Mouse (Mus musculus) ES-E14 (cell line): Measurements from ENCODE around the gene Sipa1l3. TPM values are rescaled to one million over a fixed set of nuclear protein-coding genes. Genes with fewer than 3 reads are reported as not detected.

Experiments used
- DNase-seq: peaks from one replicate; pipeline ENCODE4 v3.0.0-alpha.2; 2013; ENCODE audit warnings: low read depth, low spot score
- H3K27ac ChIP-seq: 2 replicates; pipeline ENCODE4 v1.5.1; 2012; ENCODE audit warnings: low read depth, mild to moderate bottlenecking, low read length, moderate library complexity, mixed read lengths; ENCODE audit not compliant: poor library complexity, insufficient read depth, severe bottlenecking
- H3K36me3 ChIP-seq: 2 replicates; pipeline ENCODE4 v1.6.1; 2012; ENCODE audit warnings: mild to moderate bottlenecking, low read length, moderate library complexity, mixed read lengths; ENCODE audit not compliant: control insufficient read depth, poor library complexity, insufficient read depth, severe bottlenecking
- H3K4me1 ChIP-seq, 2 experiments: fragments of 150-350 bp in 1 of 2; sonication (generic) in 1 of 2; 2 replicates each; pipeline ENCODE4 v1.6.1; 2012; ENCODE audit warnings: low read length in 2 of 2, mild to moderate bottlenecking in 1 of 2, mixed read lengths in 1 of 2; ENCODE audit not compliant: control insufficient read depth in 2 of 2, insufficient read depth in 2 of 2, poor library complexity in 1 of 2
- H3K4me3 ChIP-seq, 2 experiments: fragments of 150-350 bp in 1 of 2; sonication (generic) in 1 of 2; 2 replicates each; pipeline ENCODE4 v1.5.1; 2012; ENCODE audit warnings: low read length in 2 of 2, low read depth in 1 of 2, mild to moderate bottlenecking in 1 of 2, mixed read lengths in 1 of 2; ENCODE audit not compliant: insufficient read depth in 1 of 2, poor library complexity in 1 of 2, severe bottlenecking in 1 of 2
- H3K9ac ChIP-seq: 2 replicates; pipeline ENCODE4 v1.6.1; 2012; ENCODE audit warnings: low read depth, mild to moderate bottlenecking, low read length, mixed read lengths; ENCODE audit not compliant: poor library complexity, insufficient read depth, severe bottlenecking
- H3K9me3 ChIP-seq: fragments of 150-350 bp; sonication (generic); 2 replicates; pipeline ENCODE4 v1.6.1; 2012; ENCODE audit warnings: low read depth, mild to moderate bottlenecking, low read length; ENCODE audit not compliant: control insufficient read depth, insufficient read depth
- CHD2 ChIP-seq: IDR thresholded peaks from 2 replicates; pipeline ENCODE4 v1.6.1; 2014; ENCODE audit warnings: mild to moderate bottlenecking, low read depth, low read length, inconsistent platforms
- HCFC1 ChIP-seq: IDR thresholded peaks from 2 replicates; pipeline ENCODE4 v1.6.1; 2012; ENCODE audit warnings: low read length, inconsistent platforms, borderline replicate concordance; ENCODE audit not compliant: insufficient read depth
- MAFK ChIP-seq: IDR thresholded peaks from 2 replicates; pipeline ENCODE4 v1.6.1; 2014; ENCODE audit warnings: mild to moderate bottlenecking, low read depth, low read length, inconsistent platforms; ENCODE audit not compliant: insufficient read depth
- ZC3H11A ChIP-seq: IDR thresholded peaks from 2 replicates; pipeline ENCODE4 v1.6.1; 2012; ENCODE audit warnings: low read depth, mild to moderate bottlenecking, inconsistent platforms, low read length, borderline replicate concordance
- ZNF384 ChIP-seq: IDR thresholded peaks from 2 replicates; pipeline ENCODE4 v1.6.1; 2012; ENCODE audit warnings: low read depth, low read length, inconsistent platforms
- in situ Hi-C, 2 experiments: fragments of 600-800 bp; cut with MboI; formaldehyde crosslinking; loops; one replicate each; pipeline ENCODE4 v1.15.1; 2025; ENCODE audit warnings: low sequenced_read_pairs in 2 of 2, inconsistent platforms in 1 of 2; ENCODE audit not compliant: unreplicated experiment in 2 of 2
- total RNA-seq: library from RNA; depleted of rRNA; stranded (reverse); fragments of 300-350 nt; gene quantifications from 2 replicates; pipeline ENCODE4 v1.2.3, GENCODE M21; 2012

Gene Sipa1l3
- total RNA-seq, 1 experiment = 27.5 TPM

- H3K4me1 ChIP-seq = peaks cover 18 to 38% of the 10 kb centered on the region in 2 experiments
These were observed 29.1 kb downstream of the Sipa1l3 start for GRCm38 (mm10) chr7:29489364-29489763.

GRCm38 (mm10) chr7:29486753-29487152 lies 31.7 kb downstream of the Sipa1l3 start:
- H3K36me3 ChIP-seq = no peaks in the 10 kb centered on the region
- H3K27ac ChIP-seq = no peak overlapping the region
- no peak for DNase-seq
- no peak for TF ChIP-seq HCFC1
- TF ChIP-seq CHD2 = no peak
- no peak for TF ChIP-seq MAFK
- TF ChIP-seq ZNF384 = no peak
- TF ChIP-seq ZC3H11A = no peak
- H3K9me3 ChIP-seq = no peaks in the 10 kb centered on the region
- no peak overlapping the region for H3K4me3 ChIP-seq
- in situ Hi-C loops = no loop called here
- H3K4me1 ChIP-seq = peaks cover 18 to 49% of the 10 kb centered on the region in 2 experiments
- no peak overlapping the region for H3K9ac ChIP-seq

More at GRCm38 (mm10) chr7:29489364-29489763, 29.1 kb downstream of the Sipa1l3 start:
- Histone ChIP-seq H3K9me3 (no peaks in the 10 kb centered on the region), H3K4me3 (no peak overlapping the region), H3K36me3 (no peaks in the 10 kb centered on the region), H3K27ac (peak overlapping the region; percentile 35; the same call in 1 of the 2 replicates), H3K9ac (no peak overlapping the region)
- TF ChIP-seq ZNF384 = no peak
- TF ChIP-seq ZC3H11A = no peak
- TF ChIP-seq CHD2 = no peak
- no peak for TF ChIP-seq HCFC1
- TF ChIP-seq MAFK = no peak
- DNase-seq = no peak
- in situ Hi-C loops = no loop called here

- no peak overlapping the region for H3K4me3 ChIP-seq
- H3K9ac ChIP-seq = no peak overlapping the region
- no peak for DNase-seq
- TF ChIP-seq MAFK (no peak), ZC3H11A (no peak), HCFC1 (no peak), ZNF384 (no peak), CHD2 (no peak)
- in situ Hi-C loops = no loop called here
- no peaks in the 10 kb centered on the region for H3K36me3 ChIP-seq
- H3K4me1 ChIP-seq = peaks cover 17 to 43% of the 10 kb centered on the region in 2 experiments
- no peaks in the 10 kb centered on the region for H3K9me3 ChIP-seq
- no peak overlapping the region for H3K27ac ChIP-seq
These were observed 32.7 kb downstream of the Sipa1l3 start for GRCm38 (mm10) chr7:29485721-29486120.

GRCm38 (mm10) chr7:29483556-29483955 lies 34.9 kb downstream of the Sipa1l3 start:
- peaks cover 4 to 34% of the 10 kb centered on the region in 2 experiments; a peak in 3 of 4 replicates for H3K4me1 ChIP-seq
- no peak for DNase-seq
- in situ Hi-C loops = no loop called here
- TF ChIP-seq ZNF384 (no peak), MAFK (no peak), HCFC1 (no peak), ZC3H11A (no peak), CHD2 (no peak)
- H3K9ac ChIP-seq = peak overlapping the region; percentile 19; the same call in 1 of the 2 replicates
- H3K27ac ChIP-seq = peak overlapping the region; percentile 36; the same call in 1 of the 2 replicates
- peaks cover 2% of the 10 kb centered on the region; the same call in 1 of the 2 replicates for H3K36me3 ChIP-seq
- 0 out of 4 replicates have a peak overlapping the region, but pooled peaks of 1 of the 2 experiments have one; percentile 1 for H3K4me3 ChIP-seq
- H3K9me3 ChIP-seq = no peaks in the 10 kb centered on the region
